Mouse (Mus musculus) cerebellum, adult 2 months (tissue): ENCODE measurements around the gene Sh2d7.

Experiments used
- CTCF ChIP-seq: fragments of 200-500 bp; IDR thresholded peaks from 2 replicates; pipeline ENCODE4 v1.5.1; 2011; ENCODE audit warnings: low read depth, mild to moderate bottlenecking, control low read depth, low read length, moderate library complexity, borderline replicate concordance; ENCODE audit not compliant: insufficient read depth
- POLR2A ChIP-seq: fragments of 200-500 bp; IDR thresholded peaks from 2 replicates; pipeline ENCODE4 v1.6.1; 2011; ENCODE audit warnings: low read length, control low read depth, borderline replicate concordance; ENCODE audit not compliant: insufficient read depth

- TF ChIP-seq POLR2A, result no peak
- TF ChIP-seq CTCF, result no peak
These were observed 22.8 kb upstream of the Sh2d7 start for GRCm38 (mm10) chr9:54515991-54516390.
